Mouse (Mus musculus) brain, adult 2 months (tissue): Measurements from ENCODE around the gene Zfp719.

Source experiments
- DNase-seq: peaks from one replicate; pipeline ENCODE4 v3.0.0; 2011; ENCODE audit warnings: low read depth, low spot score

The Zfp719 gene

GRCm38 (mm10) chr7:43579440-43580171, at the start of gene Zfp719:
Gene Zfp719, plus strand, starts transcription at chr7:43579610.
- DNase-seq: peak; percentile 100

- DNase-seq: no peak
These were observed 49.1 kb upstream of the Zfp719 start for GRCm38 (mm10) chr7:43530216-43530785.

GRCm38 (mm10) chr7:43532936-43533505, 46.4 kb upstream of the Zfp719 start:
- DNase-seq: peak; percentile 31

GRCm38 (mm10) chr7:43538524-43538923, 40.9 kb upstream of the Zfp719 start:
- no peak for DNase-seq

GRCm38 (mm10) chr7:43544225-43544977, 35.0 kb upstream of the Zfp719 start, which contains the start of gene Cd33:
Gene Cd33, minus strand, starts transcription at chr7:43544428.
- DNase-seq: peak; percentile 20

GRCm38 (mm10) chr7:43545656-43546545, 33.5 kb upstream of the Zfp719 start:
- no peak for DNase-seq

- DNase-seq: peak; percentile 90
These were observed 31.7 kb upstream of the Zfp719 start for GRCm38 (mm10) chr7:43547666-43548065.

GRCm38 (mm10) chr7:43548206-43548605, 31.2 kb upstream of the Zfp719 start:
- peak; percentile 77 for DNase-seq

- peak; percentile 47 for DNase-seq
These were observed 26.3 kb upstream of the Zfp719 start for GRCm38 (mm10) chr7:43553153-43553552.

GRCm38 (mm10) chr7:43554550-43554949, 24.9 kb upstream of the Zfp719 start:
- DNase-seq: no peak

GRCm38 (mm10) chr7:43555351-43555750, 24.1 kb upstream of the Zfp719 start:
- no peak for DNase-seq

- DNase-seq: peak; percentile 37
These were observed 22.5 kb upstream of the Zfp719 start for GRCm38 (mm10) chr7:43556901-43557300.

- DNase-seq: peak; percentile 96
These were observed 17.3 kb upstream of the Zfp719 start, which contains the start of gene Zfp658 for GRCm38 (mm10) chr7:43562006-43562633. Gene Zfp658, plus strand, starts transcription at chr7:43562256.

- DNase-seq: peak; percentile 59
These were observed 16.7 kb upstream of the Zfp719 start for GRCm38 (mm10) chr7:43562651-43563070.

GRCm38 (mm10) chr7:43563300-43563699, 16.1 kb upstream of the Zfp719 start:
- DNase-seq: no peak

GRCm38 (mm10) chr7:43571216-43571615, 8.2 kb upstream of the Zfp719 start:
- DNase-seq: no peak

GRCm38 (mm10) chr7:43580526-43580925, 1.1 kb downstream of the Zfp719 start:
- peak; percentile 59 for DNase-seq

GRCm38 (mm10) chr7:43584790-43585189, 5.4 kb downstream of the Zfp719 start:
- no peak for DNase-seq

- DNase-seq: no peak
These were observed 22.5 kb downstream of the Zfp719 start for GRCm38 (mm10) chr7:43601884-43602283.
